Mouse (Mus musculus) lung, postnatal 0 days (tissue): ENCODE results near the gene Skap1. TPM values are rescaled to one million over a fixed set of nuclear protein-coding genes. Genes with fewer than 3 reads are reported as not detected.

Source experiments
- ATAC-seq: fragments of 200-750 bp; cut with Nextera tagmentation; 2 replicates; pipeline ENCODE4 v1.8.0; 2017; ENCODE audit warnings: moderate library complexity
- DNase-seq: peaks from one replicate; pipeline ENCODE4 v3.0.0-alpha.2; 2016; ENCODE audit warnings: low spot score
- H3K27ac ChIP-seq: fragments of 300-500 bp; sonication (generic); 2 replicates; pipeline ENCODE4 v1.5.1; 2014; ENCODE audit warnings: antibody characterized with exemption, mild to moderate bottlenecking, low read length, mixed read lengths
- H3K27me3 ChIP-seq: fragments of 300-500 bp; sonication (generic); replicated peaks from 2 replicates; pipeline ENCODE4 v1.6.1; 2014; ENCODE audit warnings: low read length, mixed read lengths; ENCODE audit not compliant: insufficient read depth
- H3K36me3 ChIP-seq: fragments of 300-500 bp; sonication (generic); 2 replicates; pipeline ENCODE4 v1.6.1; 2014; ENCODE audit warnings: low read length, mixed read lengths; ENCODE audit not compliant: insufficient read depth
- H3K4me1 ChIP-seq: fragments of 300-500 bp; sonication (generic); 2 replicates; pipeline ENCODE4 v1.6.1; 2014; ENCODE audit warnings: antibody characterized with exemption, low read depth, low read length, mixed read lengths; ENCODE audit not compliant: insufficient read depth
- H3K4me2 ChIP-seq: fragments of 300-500 bp; sonication (generic); replicated peaks from 2 replicates; pipeline ENCODE4 v1.6.1; 2014; ENCODE audit warnings: low read depth, mild to moderate bottlenecking, low read length, moderate library complexity, mixed read lengths
- H3K4me3 ChIP-seq: fragments of 300-500 bp; sonication (generic); 2 replicates; pipeline ENCODE4 v1.5.1; 2014; ENCODE audit warnings: low read depth, low read length
- H3K9ac ChIP-seq: fragments of 300-500 bp; sonication (generic); replicated peaks from 2 replicates; pipeline ENCODE4 v1.6.1; 2014; ENCODE audit warnings: low read depth, mild to moderate bottlenecking
- H3K9me3 ChIP-seq: fragments of 300-500 bp; sonication (generic); 2 replicates; pipeline ENCODE4 v1.6.1; 2016; ENCODE audit warnings: low read length, mixed read lengths
- CTCF ChIP-seq: IDR thresholded peaks from 2 replicates; pipeline ENCODE4 v1.5.1; 2016; ENCODE audit warnings: antibody characterized with exemption, mild to moderate bottlenecking
- EP300 ChIP-seq: IDR thresholded peaks from 2 replicates; pipeline ENCODE4 v1.6.1; 2016; ENCODE audit warnings: antibody characterized with exemption, mild to moderate bottlenecking, control low read depth
- WGBS: fragments of 180-500 bp; shearing (Covaris S2); extraction: QIAGEN DNeasy Blood & Tissue Kit; methylation state at CpG from one replicate; pipeline ENCODE4 v1.1.7; 2014; 5-methylcytosine and 5-hydroxymethylcytosine counted together
- polyA plus RNA-seq: library from polyadenylated mRNA; unstranded; fragments of >200 nt; fragmentation: Nextera tagmentation; extraction: Ambion mirVana; gene quantifications from 2 replicates; pipeline ENCODE4 v1.2.1, GENCODE M21; 2015

Gene Skap1
- polyA plus RNA-seq, result 0.73 and 1.0 TPM in 2 replicates

- peak within 1 kb of the TSS; percentile 19 for H3K4me3 ChIP-seq
- no peaks in the 10 kb centered on the region for H3K36me3 ChIP-seq
- no peak within 1 kb of the TSS for H3K27ac ChIP-seq
- TF ChIP-seq CTCF (no peak), EP300 (no peak)
- DNase-seq, result no peak
- H3K9me3 ChIP-seq, result no peaks in the 10 kb centered on the region
- H3K4me2 ChIP-seq, result peak within 1 kb of the TSS; percentile 50
- peaks cover 18% of the 10 kb centered on the region; the same call in 1 of the 2 replicates for H3K27me3 ChIP-seq
- peaks cover 6% of the 10 kb centered on the region; the same call in 1 of the 2 replicates for H3K4me1 ChIP-seq
- WGBS, result 11% methylated on average over 27 of the region's 42 CpGs
- no peak within 1 kb of the TSS for H3K9ac ChIP-seq
- no peak for ATAC-seq
These were observed at the start of gene Skap1 for GRCm38 (mm10) chr11:96463986-96464715. Skap1 (plus strand) TSS chr11:96464593.

- H3K27ac ChIP-seq, result no peak overlapping the region
- H3K4me3 ChIP-seq, result no peak overlapping the region
- no peaks in the 10 kb centered on the region for H3K9me3 ChIP-seq
- TF ChIP-seq EP300 (no peak), CTCF (no peak)
- WGBS, result 23% methylated on average over 5 of the region's 5 CpGs
- ATAC-seq (no peak), DNase-seq (no peak)
- H3K36me3 ChIP-seq, result no peaks in the 10 kb centered on the region
- H3K27me3 ChIP-seq, result no peaks in the 10 kb centered on the region
- H3K4me1 ChIP-seq, result peaks cover 5% of the 10 kb centered on the region; the same call in 1 of the 2 replicates
- no peak overlapping the region for H3K4me2 ChIP-seq
- no peak overlapping the region for H3K9ac ChIP-seq
These were observed 43.3 kb upstream of the Skap1 start for GRCm38 (mm10) chr11:96421074-96421473.

- no peak for ATAC-seq
- WGBS, result 24% methylated on average over 11 of the region's 11 CpGs
- H3K27me3 ChIP-seq, result no peaks in the 10 kb centered on the region
- H3K9me3 ChIP-seq, result no peaks in the 10 kb centered on the region
- H3K9ac ChIP-seq, result no peak overlapping the region
- no peak overlapping the region for H3K4me2 ChIP-seq
- H3K4me1 ChIP-seq, result peaks cover 7% of the 10 kb centered on the region; the same call in 1 of the 2 replicates
- H3K4me3 ChIP-seq, result no peak overlapping the region
- no peaks in the 10 kb centered on the region for H3K36me3 ChIP-seq
- no peak for DNase-seq
- TF ChIP-seq EP300, result no peak
- no peak for TF ChIP-seq CTCF
- no peak overlapping the region for H3K27ac ChIP-seq
These were observed 42.7 kb upstream of the Skap1 start for GRCm38 (mm10) chr11:96421517-96422265.

- no peak for DNase-seq
- no peak overlapping the region for H3K4me3 ChIP-seq
- ATAC-seq, result no peak
- no peak for TF ChIP-seq EP300
- peak; percentile 24 for TF ChIP-seq CTCF
- no peak overlapping the region for H3K27ac ChIP-seq
- no peaks in the 10 kb centered on the region for H3K9me3 ChIP-seq
- no peak overlapping the region for H3K4me2 ChIP-seq
- 88% methylated on average over 6 of the region's 6 CpGs for whole genome bisulfite sequencing
- H3K4me1 ChIP-seq, result peaks cover 7% of the 10 kb centered on the region; the same call in 1 of the 2 replicates
- no peak overlapping the region for H3K9ac ChIP-seq
- no peaks in the 10 kb centered on the region for H3K36me3 ChIP-seq
- H3K27me3 ChIP-seq, result no peaks in the 10 kb centered on the region
These were observed 39.2 kb upstream of the Skap1 start for GRCm38 (mm10) chr11:96425193-96425592.

- ATAC-seq, result peak; percentile 80
- no peaks in the 10 kb centered on the region for H3K27me3 ChIP-seq
These were observed 38.2 kb upstream of the Skap1 start for GRCm38 (mm10) chr11:96426191-96426590.

GRCm38 (mm10) chr11:96426805-96427204 is 37.6 kb upstream of the Skap1 start:
- H3K9me3 ChIP-seq, result no peaks in the 10 kb centered on the region
- no peaks in the 10 kb centered on the region for H3K27me3 ChIP-seq
- H3K4me3 ChIP-seq, result no peak overlapping the region
- no peaks in the 10 kb centered on the region for H3K36me3 ChIP-seq
- DNase-seq (peak; percentile 53), ATAC-seq (peak; percentile 91)
- TF ChIP-seq EP300, result peak; percentile 89
- TF ChIP-seq CTCF, result no peak
- no peak overlapping the region for H3K4me2 ChIP-seq
- H3K9ac ChIP-seq, result no peak overlapping the region
- peaks cover 7% of the 10 kb centered on the region; the same call in 1 of the 2 replicates for H3K4me1 ChIP-seq
- H3K27ac ChIP-seq, result no peak overlapping the region
- 62% methylated on average over 2 of the region's 2 CpGs for WGBS

More at GRCm38 (mm10) chr11:96426191-96426590, 38.2 kb upstream of the Skap1 start:
- DNase-seq, result peak; percentile 64
- Histone ChIP-seq H3K4me1 (peaks cover 7% of the 10 kb centered on the region; the same call in 1 of the 2 replicates), H3K4me2 (no peak overlapping the region), H3K27ac (peak overlapping the region; percentile 20; the same call in 1 of the 2 replicates), H3K36me3 (no peaks in the 10 kb centered on the region), H3K9ac (no peak overlapping the region), H3K9me3 (no peaks in the 10 kb centered on the region), H3K4me3 (no peak overlapping the region)
- 9% methylated on average over 6 of the region's 6 CpGs for WGBS
- TF ChIP-seq EP300 (peak; percentile 25; the same call in 1 of the 2 replicates), CTCF (no peak)
